Mouse (Mus musculus) embryonic facial prominence, embryonic 10.5 days (tissue): ENCODE data around the gene Ccm2. TPM values are rescaled to one million over a fixed set of nuclear protein-coding genes. Genes with fewer than 3 reads are reported as not detected.
A peak's percentile ranks its signal among the peaks of the same experiment; 100 is the strongest.

Source experiments
- DNase-seq: peaks from one replicate; pipeline ENCODE4 v3.0.0-alpha.2; 2017; ENCODE audit warnings: low spot score
- H3K27ac ChIP-seq: fragments of 300-500 bp; sonication (generic); replicated peaks from 2 replicates; pipeline ENCODE4 v1.5.1; 2016; ENCODE audit warnings: mild to moderate bottlenecking
- H3K27me3 ChIP-seq: fragments of 300-500 bp; sonication (generic); replicated peaks from 2 replicates; pipeline ENCODE4 v1.6.1; 2016; ENCODE audit warnings: low read depth, mild to moderate bottlenecking; ENCODE audit not compliant: poor library complexity, severe bottlenecking
- H3K36me3 ChIP-seq: fragments of 300-500 bp; sonication (generic); replicated peaks from 2 replicates; pipeline ENCODE4 v1.6.1; 2016; ENCODE audit warnings: mild to moderate bottlenecking, moderate library complexity
- H3K4me1 ChIP-seq: fragments of 300-500 bp; sonication (generic); 2 replicates; pipeline ENCODE4 v1.6.1; 2016
- H3K4me3 ChIP-seq: fragments of 300-500 bp; sonication (generic); 2 replicates; pipeline ENCODE4 v1.5.1; 2016; ENCODE audit warnings: mild to moderate bottlenecking, moderate library complexity
- H3K9me3 ChIP-seq: fragments of 300-500 bp; sonication (generic); 2 replicates; pipeline ENCODE4 v1.6.1; 2016; ENCODE audit warnings: mild to moderate bottlenecking
- WGBS: fragments of 180-500 bp; shearing (Covaris S2); methylation state at CpG from one replicate; pipeline ENCODE4 v1.1.7; 2016; 5-methylcytosine and 5-hydroxymethylcytosine counted together
- polyA plus RNA-seq: library from polyadenylated mRNA; unstranded; fragments of >200 nt; fragmentation: Nextera tagmentation; extraction: Ambion mirVana; gene quantifications from 2 replicates; pipeline ENCODE4 v1.2.1, GENCODE M21; 2016

The Ccm2 gene
- polyA plus RNA-seq, 1 experiment from 2014 or later, result 109 TPM

GRCm38 (mm10) chr11:6545857-6546192, 862 bp upstream of the Ccm2 start:
- 32% methylated on average over 3 of the region's 3 CpGs for WGBS

DNA sequence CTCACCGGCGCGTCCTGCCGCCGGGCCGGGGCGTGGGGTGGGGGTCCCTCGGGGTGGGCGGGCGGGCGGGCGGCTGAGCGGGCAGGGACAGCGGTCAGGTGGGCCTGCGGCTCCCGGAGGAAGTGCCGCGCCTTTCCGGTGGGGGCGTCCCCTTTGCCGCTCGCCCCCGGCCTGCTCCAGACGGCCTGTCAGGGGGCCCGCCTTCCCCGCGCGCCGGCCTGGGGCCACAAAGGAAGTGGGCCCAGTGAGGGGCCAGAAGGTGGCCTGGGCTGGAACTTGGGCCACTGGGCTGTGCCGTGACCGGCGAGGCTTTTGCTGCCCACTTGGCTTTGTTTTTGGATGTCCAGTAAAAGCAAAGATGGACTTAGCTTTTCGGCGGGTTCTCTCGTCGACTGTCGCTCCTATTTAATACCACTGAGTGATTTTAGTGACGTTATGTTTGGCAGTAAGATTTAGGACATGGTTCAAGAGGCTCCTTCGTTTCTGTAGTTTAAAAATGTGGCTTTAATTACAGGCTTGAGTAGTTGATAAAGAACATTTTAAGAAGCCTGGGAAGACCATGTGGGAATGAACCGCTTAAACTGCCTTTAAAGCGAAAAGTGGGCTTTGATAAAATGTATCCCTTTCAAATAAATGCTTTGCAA, 472 bp downstream of the Ccm2 start:
- Histone ChIP-seq H3K4me3 (peak overlapping the region; percentile 85), H3K36me3 (peaks cover 36% of the 10 kb centered on the region), H3K27ac (peak overlapping the region; percentile 99), H3K9me3 (no peaks in the 10 kb centered on the region), H3K4me1 (peaks cover 19% of the 10 kb centered on the region), H3K27me3 (no peaks in the 10 kb centered on the region)
- under 1% methylated on average over 36 of the region's 41 CpGs for WGBS
- DNase-seq, result peak; percentile 86

More at GRCm38 (mm10) chr11:6545857-6546192, 862 bp upstream of the Ccm2 start:
- Histone ChIP-seq H3K36me3 (peaks cover 22% of the 10 kb centered on the region), H3K4me1 (peaks cover 19% of the 10 kb centered on the region), H3K9me3 (no peaks in the 10 kb centered on the region), H3K27ac (peak overlapping the region; percentile 99), H3K27me3 (no peaks in the 10 kb centered on the region), H3K4me3 (peak overlapping the region; percentile 85)
- no peak for DNase-seq

- H3K4me1 ChIP-seq, result peaks cover 19% of the 10 kb centered on the region
- H3K27ac ChIP-seq, result peak overlapping the region; percentile 99
- H3K36me3 ChIP-seq, result peaks cover 42% of the 10 kb centered on the region
- H3K4me3 ChIP-seq, result peak overlapping the region; percentile 85
- H3K9me3 ChIP-seq, result no peaks in the 10 kb centered on the region
- H3K27me3 ChIP-seq, result no peaks in the 10 kb centered on the region
- 49% methylated on average over 6 of the region's 6 CpGs for WGBS
- peak; percentile 14 for DNase-seq
Measured at GRCm38 (mm10) chr11:6547696-6548325, 1.1 kb downstream of the Ccm2 start.

DNA sequence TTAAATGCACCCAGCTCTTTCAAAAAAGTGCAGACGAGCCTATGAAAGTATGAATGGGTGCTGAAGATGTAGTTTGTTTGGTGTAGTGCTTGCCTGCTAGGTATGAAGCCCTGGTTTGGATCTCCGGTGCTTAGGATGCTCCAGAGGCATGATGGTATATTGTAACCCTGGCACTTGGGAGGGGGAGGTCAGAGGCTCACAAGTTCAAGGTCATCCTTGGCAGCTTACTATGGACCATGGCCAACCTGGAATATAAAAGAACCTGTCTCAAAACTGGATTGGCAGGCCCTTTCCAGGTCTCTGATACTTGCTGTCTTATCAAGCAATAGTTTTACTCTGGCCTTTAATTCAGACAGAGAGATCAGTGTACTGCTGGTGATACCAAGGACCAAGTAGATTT, 3.1 kb downstream of the Ccm2 start:
- no peak for DNase-seq
- Histone ChIP-seq H3K36me3 (peaks cover 60% of the 10 kb centered on the region), H3K4me1 (peaks cover 19% of the 10 kb centered on the region), H3K27me3 (no peaks in the 10 kb centered on the region), H3K4me3 (no peak overlapping the region), H3K27ac (no peak overlapping the region), H3K9me3 (no peaks in the 10 kb centered on the region)
- 93% methylated on average over 2 of the region's 2 CpGs for WGBS

- Histone ChIP-seq H3K4me1 (peaks cover 19% of the 10 kb centered on the region), H3K4me3 (no peak overlapping the region), H3K36me3 (peaks cover 63% of the 10 kb centered on the region), H3K27ac (no peak overlapping the region), H3K27me3 (no peaks in the 10 kb centered on the region), H3K9me3 (no peaks in the 10 kb centered on the region)
- WGBS, result 95% methylated on average over 3 of the region's 3 CpGs
- no peak for DNase-seq
Measured at GRCm38 (mm10) chr11:6550201-6550600, 3.5 kb downstream of the Ccm2 start.

DNA sequence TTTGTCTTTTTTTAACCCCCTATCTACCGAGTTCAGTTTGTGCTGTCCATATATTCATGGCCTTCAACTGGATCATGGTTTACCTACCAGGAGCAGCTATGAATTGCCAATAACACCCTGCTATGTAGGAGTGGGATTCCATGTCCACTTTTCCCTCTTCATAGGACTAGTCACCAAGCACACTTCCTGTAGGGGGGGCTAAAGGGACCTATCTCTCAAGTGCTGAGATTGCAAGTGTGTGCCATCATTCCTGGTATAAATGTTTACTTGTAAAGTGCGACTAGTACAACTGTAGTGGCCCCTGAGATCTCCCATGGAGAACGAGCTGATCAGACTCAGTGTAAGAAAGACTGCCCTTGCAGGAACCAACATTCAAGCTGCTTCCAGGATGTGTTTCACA, 11.5 kb downstream of the Ccm2 start:
- H3K4me3 ChIP-seq, result no peak overlapping the region
- peaks cover 71% of the 10 kb centered on the region for H3K36me3 ChIP-seq
- no peaks in the 10 kb centered on the region for H3K9me3 ChIP-seq
- no peak for DNase-seq
- H3K4me1 ChIP-seq, result no peaks in the 10 kb centered on the region; the same call in 1 of the 2 replicates
- H3K27ac ChIP-seq, result no peak overlapping the region
- no peaks in the 10 kb centered on the region for H3K27me3 ChIP-seq
- 91% methylated on average over 3 of the region's 3 CpGs for WGBS

DNA sequence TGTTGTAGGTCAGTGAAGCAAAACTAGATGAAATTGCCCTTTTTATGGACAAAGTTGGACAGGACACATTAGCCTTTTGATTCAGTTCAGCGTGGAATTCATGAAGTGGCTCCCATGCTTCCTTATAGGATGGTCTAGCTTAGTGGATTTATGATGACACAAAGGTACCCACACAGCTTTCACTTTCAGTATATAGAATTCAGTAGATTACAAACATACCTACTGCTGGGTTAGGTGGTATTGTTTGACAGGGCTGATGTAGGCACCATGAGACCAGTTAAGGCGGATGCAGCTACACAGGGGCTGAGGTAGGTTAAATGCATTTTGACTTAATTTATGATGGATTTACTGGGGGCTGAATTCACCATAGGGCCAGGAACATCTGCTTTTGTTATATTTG, 13.3 kb downstream of the Ccm2 start:
- Histone ChIP-seq H3K4me3 (no peak overlapping the region), H3K27me3 (no peaks in the 10 kb centered on the region), H3K36me3 (peaks cover 70% of the 10 kb centered on the region), H3K9me3 (no peaks in the 10 kb centered on the region), H3K4me1 (no peaks in the 10 kb centered on the region; the same call in 1 of the 2 replicates), H3K27ac (no peak overlapping the region)
- 94% methylated on average over 2 of the region's 2 CpGs for WGBS
- no peak for DNase-seq

GRCm38 (mm10) chr11:6560655-6561360, 14.1 kb downstream of the Ccm2 start:
- Histone ChIP-seq H3K4me1 (no peaks in the 10 kb centered on the region), H3K36me3 (peaks cover 71% of the 10 kb centered on the region), H3K27me3 (no peaks in the 10 kb centered on the region), H3K9me3 (no peaks in the 10 kb centered on the region), H3K27ac (no peak overlapping the region), H3K4me3 (no peak overlapping the region)
- no peak for DNase-seq
- WGBS, result 91% methylated on average over 13 of the region's 13 CpGs

GRCm38 (mm10) chr11:6561474-6561873, 14.8 kb downstream of the Ccm2 start:
- H3K9me3 ChIP-seq, result no peaks in the 10 kb centered on the region
- no peak for DNase-seq
- no peak overlapping the region for H3K27ac ChIP-seq
- H3K36me3 ChIP-seq, result peaks cover 71% of the 10 kb centered on the region
- no peaks in the 10 kb centered on the region for H3K4me1 ChIP-seq
- no peak overlapping the region for H3K4me3 ChIP-seq
- WGBS, result 94% methylated on average over 4 of the region's 4 CpGs
- H3K27me3 ChIP-seq, result no peaks in the 10 kb centered on the region

DNA sequence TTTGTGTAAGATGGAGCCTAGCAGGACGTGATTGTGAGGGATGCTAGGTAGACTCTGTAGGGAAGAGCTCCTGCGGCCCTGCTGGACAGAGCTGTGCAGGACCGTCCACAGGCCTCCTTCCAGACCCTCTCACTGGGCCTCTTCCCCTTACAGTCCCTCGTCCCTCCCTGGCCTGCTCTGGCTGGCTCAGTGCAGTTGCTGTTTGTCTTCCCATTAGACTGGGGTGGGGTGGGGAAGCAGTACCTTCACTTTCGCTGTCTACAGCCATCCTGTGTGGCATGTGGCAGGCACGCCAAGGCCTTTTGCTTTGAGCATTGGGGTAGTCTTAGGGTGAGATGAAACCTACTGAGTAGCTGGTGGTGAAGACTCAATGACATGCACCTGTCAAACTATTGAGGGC, 15.7 kb downstream of the Ccm2 start:
- Histone ChIP-seq H3K9me3 (no peaks in the 10 kb centered on the region), H3K4me3 (no peak overlapping the region), H3K4me1 (no peaks in the 10 kb centered on the region), H3K27ac (no peak overlapping the region), H3K36me3 (peaks cover 64% of the 10 kb centered on the region), H3K27me3 (no peaks in the 10 kb centered on the region)
- DNase-seq, result no peak
- 81% methylated on average over 6 of the region's 6 CpGs for WGBS

DNA sequence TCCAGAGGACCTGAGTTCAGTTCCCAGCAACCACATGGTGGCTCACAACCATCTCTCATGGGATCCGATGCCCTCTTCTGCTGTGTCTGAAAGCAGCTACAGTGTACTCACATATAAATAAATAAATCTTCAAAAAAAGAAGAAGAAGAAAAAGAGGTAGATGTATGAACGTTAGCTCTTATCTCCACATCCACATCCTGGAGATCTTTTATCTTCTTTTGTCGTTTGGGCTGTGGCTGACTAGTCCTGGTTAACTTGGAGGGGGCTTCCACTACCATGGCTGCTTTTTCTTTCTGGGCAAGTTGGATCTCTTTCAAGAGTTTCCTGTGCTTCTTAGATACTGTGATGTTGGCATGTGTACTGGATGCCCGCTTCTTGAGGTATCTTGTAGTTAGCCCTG, 16.5 kb downstream of the Ccm2 start:
- Histone ChIP-seq H3K27ac (no peak overlapping the region), H3K27me3 (no peaks in the 10 kb centered on the region), H3K9me3 (no peaks in the 10 kb centered on the region), H3K4me3 (no peak overlapping the region), H3K36me3 (peaks cover 63% of the 10 kb centered on the region), H3K4me1 (no peaks in the 10 kb centered on the region)
- DNase-seq, result no peak
- 90% methylated on average over 4 of the region's 4 CpGs for WGBS

DNA sequence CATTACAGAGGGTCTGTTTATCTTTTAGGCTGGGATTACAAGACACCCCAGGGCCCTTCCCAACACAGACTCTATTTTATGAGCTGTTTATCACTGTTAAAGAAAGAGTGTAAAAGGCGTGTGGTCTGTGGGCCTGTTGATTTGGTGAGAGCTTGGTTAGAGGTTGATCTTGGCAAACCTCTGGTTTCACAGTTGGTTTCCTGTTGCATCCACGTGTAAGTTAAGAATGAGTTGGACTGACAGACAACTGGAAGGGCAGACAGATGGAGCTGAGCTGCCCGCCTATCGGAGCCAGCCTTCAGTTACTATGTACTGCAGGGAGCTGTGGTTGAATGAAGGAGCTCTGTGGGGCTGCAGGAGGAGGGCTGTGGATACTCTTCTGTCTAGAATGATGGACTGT, 19.8 kb downstream of the Ccm2 start:
- H3K9me3 ChIP-seq, result no peaks in the 10 kb centered on the region
- H3K27ac ChIP-seq, result no peak overlapping the region
- no peaks in the 10 kb centered on the region for H3K27me3 ChIP-seq
- no peak for DNase-seq
- peaks cover 11% of the 10 kb centered on the region; the same call in 1 of the 2 replicates for H3K4me1 ChIP-seq
- H3K4me3 ChIP-seq, result no peak overlapping the region
- H3K36me3 ChIP-seq, result peaks cover 83% of the 10 kb centered on the region
- 92% methylated on average over 4 of the region's 4 CpGs for WGBS

DNA sequence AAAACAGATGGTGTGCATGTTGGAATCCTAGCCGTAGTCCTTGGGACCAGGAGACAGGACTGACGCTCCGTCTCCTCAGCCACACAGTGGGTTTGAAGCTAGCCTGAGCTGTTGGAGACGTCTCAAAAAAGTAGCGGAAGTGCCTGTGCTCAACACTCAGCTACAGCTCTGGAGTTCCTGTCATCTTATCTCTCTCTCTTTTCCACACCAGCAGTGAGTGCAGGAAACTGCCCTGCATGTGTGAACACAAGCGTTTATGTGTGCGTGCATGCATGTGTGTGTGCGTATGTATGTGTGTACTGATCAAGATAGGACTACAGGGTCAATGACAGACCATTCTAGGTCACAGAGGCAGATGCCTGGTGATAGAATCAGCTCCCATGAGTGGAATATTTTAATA, 21.3 kb downstream of the Ccm2 start:
- H3K27ac ChIP-seq, result no peak overlapping the region
- WGBS, result 92% methylated on average over 8 of the region's 8 CpGs
- no peak overlapping the region for H3K4me3 ChIP-seq
- H3K27me3 ChIP-seq, result no peaks in the 10 kb centered on the region
- no peaks in the 10 kb centered on the region for H3K9me3 ChIP-seq
- DNase-seq, result no peak
- peaks cover 11% of the 10 kb centered on the region; the same call in 1 of the 2 replicates for H3K4me1 ChIP-seq
- peaks cover 83% of the 10 kb centered on the region for H3K36me3 ChIP-seq
